Mouse (Mus musculus) liver, postnatal 0 days (tissue): ENCODE results near the gene Hoxc12. TPM values are rescaled to one million over a fixed set of nuclear protein-coding genes. Genes with fewer than 3 reads are reported as not detected.

ENCODE experiments used
- ATAC-seq: fragments of 200-750 bp; cut with Nextera tagmentation; 2 replicates; pipeline ENCODE4 v1.8.0; 2017; ENCODE audit warnings: mild to moderate bottlenecking, moderate library complexity
- DNase-seq: peaks from one replicate; pipeline ENCODE4 v3.0.0-alpha.2; 2016
- H3K27ac ChIP-seq: fragments of 300-500 bp; sonication (generic); 2 replicates; pipeline ENCODE4 v1.5.1; 2014; ENCODE audit warnings: antibody characterized with exemption, moderate library complexity, mild to moderate bottlenecking, low read depth
- H3K27me3 ChIP-seq: fragments of 300-500 bp; sonication (generic); 2 replicates; pipeline ENCODE4 v1.6.1; 2014; ENCODE audit warnings: low read length, control low read depth, mixed read lengths; ENCODE audit not compliant: insufficient read depth
- H3K36me3 ChIP-seq: fragments of 300-500 bp; sonication (generic); replicated peaks from 2 replicates; pipeline ENCODE4 v1.6.1; 2014; ENCODE audit warnings: mild to moderate bottlenecking, control low read depth, low read length, moderate library complexity, mixed read lengths; ENCODE audit not compliant: insufficient read depth
- H3K4me1 ChIP-seq: fragments of 300-500 bp; sonication (generic); 2 replicates; pipeline ENCODE4 v1.6.1; 2014; ENCODE audit warnings: antibody characterized with exemption, mild to moderate bottlenecking, control low read depth; ENCODE audit not compliant: insufficient read depth
- H3K4me2 ChIP-seq: fragments of 300-500 bp; sonication (generic); 2 replicates; pipeline ENCODE4 v1.6.1; 2014; ENCODE audit warnings: low read depth, mild to moderate bottlenecking, low read length, moderate library complexity, mixed read lengths
- H3K4me3 ChIP-seq: fragments of 300-500 bp; sonication (generic); 2 replicates; pipeline ENCODE4 v1.5.1; 2014; ENCODE audit warnings: low read depth, low read length
- H3K9ac ChIP-seq: fragments of 300-500 bp; sonication (generic); replicated peaks from 2 replicates; pipeline ENCODE4 v1.6.1; 2014; ENCODE audit warnings: mild to moderate bottlenecking, moderate library complexity
- H3K9me3 ChIP-seq: fragments of 300-500 bp; sonication (generic); 2 replicates; pipeline ENCODE4 v1.6.1; 2016; ENCODE audit warnings: mild to moderate bottlenecking, control low read depth, low read length, mixed read lengths
- CTCF ChIP-seq: sonication (generic); IDR thresholded peaks from 2 replicates; pipeline ENCODE4 v1.5.1; 2016; ENCODE audit warnings: antibody characterized with exemption, low read depth
- EP300 ChIP-seq: IDR thresholded peaks from 2 replicates; pipeline ENCODE4 v1.6.1; 2016; ENCODE audit warnings: antibody characterized with exemption, low read depth, mild to moderate bottlenecking
- WGBS: fragments of 180-500 bp; shearing (Covaris S2); extraction: QIAGEN DNeasy Blood & Tissue Kit; methylation state at CpG from one replicate; pipeline ENCODE4 v1.1.7; 2014; ENCODE audit not compliant: insufficient replicate concordance; 5-methylcytosine and 5-hydroxymethylcytosine counted together
- polyA plus RNA-seq: library from polyadenylated mRNA; unstranded; fragments of >200 nt; fragmentation: Nextera tagmentation; extraction: Ambion mirVana; gene quantifications from 2 replicates; pipeline ENCODE4 v1.2.1, GENCODE M21; 2015

Hoxc12 gene
- polyA plus RNA-seq, 1 experiment from 2014 or later: not detected

DNA sequence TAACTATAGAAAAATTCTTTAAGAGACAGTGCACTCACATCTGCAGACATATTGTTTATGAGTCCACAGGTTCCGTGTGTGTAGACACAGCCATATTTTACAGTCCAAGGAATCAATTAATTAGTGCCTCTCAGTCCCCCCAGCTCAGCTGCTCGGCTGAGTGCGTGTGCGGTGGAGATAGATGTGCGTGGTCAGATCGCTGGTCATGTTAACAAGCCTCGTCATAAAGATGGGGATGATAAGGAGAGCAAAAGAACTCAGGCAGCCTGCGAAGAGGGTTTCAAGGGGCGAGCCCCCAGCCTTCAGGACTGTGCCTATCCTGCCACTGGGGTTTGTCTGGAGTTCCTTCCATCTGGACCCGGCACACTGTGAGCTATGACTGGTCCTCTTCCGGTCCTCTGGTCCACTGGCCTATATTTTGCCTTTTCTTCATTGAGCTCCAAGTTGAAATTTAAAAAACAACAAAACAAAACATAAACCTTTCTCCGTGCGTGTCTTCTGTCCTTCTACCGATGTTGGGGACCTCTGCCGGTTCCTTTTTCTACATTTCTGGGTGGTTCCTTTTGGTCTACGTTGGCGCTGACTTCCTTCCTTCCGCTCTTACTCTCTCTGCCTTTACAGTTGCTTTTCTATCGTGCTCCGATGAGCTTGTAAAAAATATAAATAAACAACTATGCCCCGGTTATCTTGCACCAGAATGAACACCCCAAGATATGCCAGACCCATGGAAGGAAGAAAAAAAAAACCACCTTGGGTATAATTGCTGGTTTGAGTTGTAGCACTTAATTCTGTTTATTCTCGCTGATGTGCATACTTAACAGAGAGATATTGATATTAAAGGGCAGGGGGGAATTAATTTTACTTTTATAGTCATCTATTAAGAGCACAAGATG lies 8.9 kb downstream of the Hoxc12 start:
- Histone ChIP-seq H3K9me3 (no peaks in the 10 kb centered on the region), H3K27me3 (peaks cover 98% of the 10 kb centered on the region), H3K4me1 (no peaks in the 10 kb centered on the region), H3K4me2 (no peak overlapping the region), H3K36me3 (no peaks in the 10 kb centered on the region), H3K9ac (no peak overlapping the region), H3K27ac (no peak overlapping the region), H3K4me3 (no peak overlapping the region)
- 11% methylated on average over 22 of the region's 22 CpGs for WGBS
- DNase-seq (no peak), ATAC-seq (no peak)
- no peak for TF ChIP-seq CTCF
- no peak for TF ChIP-seq EP300

DNA sequence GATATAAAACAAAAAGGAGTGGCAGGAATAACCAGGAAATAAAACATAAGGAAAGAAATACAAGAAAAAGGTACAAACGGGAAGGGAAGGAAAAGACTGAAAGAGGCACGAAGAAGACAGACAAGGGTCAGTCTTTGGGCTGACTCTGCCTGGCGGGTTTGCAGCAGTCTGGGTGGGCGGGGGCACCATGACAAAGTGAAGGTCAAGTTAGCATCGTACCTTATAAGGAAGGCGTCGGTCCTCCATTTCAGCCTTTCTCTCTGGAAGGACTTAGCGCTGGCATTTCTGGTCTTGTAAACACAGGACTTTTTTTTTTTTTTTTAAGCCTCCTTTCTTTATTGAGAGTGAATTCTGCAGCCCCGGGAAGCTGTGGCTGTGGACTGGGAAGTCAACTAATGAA lies 10.7 kb downstream of the Hoxc12 start:
- H3K36me3 ChIP-seq: no peaks in the 10 kb centered on the region
- H3K9ac ChIP-seq: no peak overlapping the region
- H3K4me3 ChIP-seq: no peak overlapping the region
- TF ChIP-seq EP300: no peak
- no peak for TF ChIP-seq CTCF
- peaks cover 98% of the 10 kb centered on the region for H3K27me3 ChIP-seq
- DNase-seq: no peak
- no peak overlapping the region for H3K27ac ChIP-seq
- H3K4me1 ChIP-seq: no peaks in the 10 kb centered on the region
- H3K4me2 ChIP-seq: no peak overlapping the region
- 2% methylated on average over 9 of the region's 9 CpGs for WGBS
- no peaks in the 10 kb centered on the region for H3K9me3 ChIP-seq
- ATAC-seq: no peak

GRCm38 (mm10) chr15:102948842-102949241 lies 12.3 kb downstream of the Hoxc12 start:
- peaks cover 98% of the 10 kb centered on the region for H3K27me3 ChIP-seq
- H3K4me1 ChIP-seq: no peaks in the 10 kb centered on the region
- H3K4me2 ChIP-seq: no peak overlapping the region
- 10% methylated on average over 2 of the region's 2 CpGs for WGBS
- TF ChIP-seq CTCF (no peak), EP300 (no peak)
- ATAC-seq (no peak), DNase-seq (no peak)
- no peak overlapping the region for H3K4me3 ChIP-seq
- no peak overlapping the region for H3K27ac ChIP-seq
- H3K9me3 ChIP-seq: no peaks in the 10 kb centered on the region
- no peak overlapping the region for H3K9ac ChIP-seq
- H3K36me3 ChIP-seq: no peaks in the 10 kb centered on the region

- H3K9me3 ChIP-seq: no peaks in the 10 kb centered on the region
- ATAC-seq: no peak
- no peak overlapping the region for H3K4me2 ChIP-seq
- no peaks in the 10 kb centered on the region for H3K36me3 ChIP-seq
- WGBS: 3% methylated on average over 20 of the region's 20 CpGs
- H3K4me1 ChIP-seq: no peaks in the 10 kb centered on the region
- peaks cover 98% of the 10 kb centered on the region for H3K27me3 ChIP-seq
- DNase-seq: no peak
- TF ChIP-seq CTCF: no peak
- no peak for TF ChIP-seq EP300
- no peak overlapping the region for H3K9ac ChIP-seq
- no peak overlapping the region for H3K4me3 ChIP-seq
- no peak overlapping the region for H3K27ac ChIP-seq
These were observed 13.1 kb downstream of the Hoxc12 start for GRCm38 (mm10) chr15:102949696-102950095.

DNA sequence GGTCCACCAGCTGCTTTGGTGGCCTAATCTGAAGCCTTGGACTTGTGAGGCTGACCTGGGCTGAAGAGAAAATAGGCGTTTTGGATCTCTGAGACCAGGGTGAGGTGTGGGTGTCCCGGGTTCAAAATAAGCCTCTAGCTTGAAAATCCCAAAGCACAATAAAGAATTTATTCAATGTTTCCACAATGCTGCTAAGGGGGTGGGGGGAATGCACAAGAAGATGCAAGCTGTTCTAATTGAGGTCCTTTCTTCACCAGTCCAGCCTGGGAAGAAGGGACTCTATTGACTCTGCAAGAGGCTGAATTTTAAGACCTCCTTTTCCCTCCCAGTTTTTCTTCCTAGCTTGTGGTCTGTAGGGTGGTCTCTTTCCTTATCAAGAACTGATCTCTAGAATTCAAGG lies 14.3 kb downstream of the Hoxc12 start:
- ATAC-seq: no peak
- no peak overlapping the region for H3K4me3 ChIP-seq
- no peak overlapping the region for H3K4me2 ChIP-seq
- no peaks in the 10 kb centered on the region for H3K9me3 ChIP-seq
- no peak for DNase-seq
- TF ChIP-seq CTCF: no peak
- no peak for TF ChIP-seq EP300
- 22% methylated on average over 2 of the region's 2 CpGs for WGBS
- peaks cover 98% of the 10 kb centered on the region for H3K27me3 ChIP-seq
- H3K9ac ChIP-seq: no peak overlapping the region
- H3K4me1 ChIP-seq: no peaks in the 10 kb centered on the region
- H3K27ac ChIP-seq: no peak overlapping the region
- H3K36me3 ChIP-seq: no peaks in the 10 kb centered on the region

DNA sequence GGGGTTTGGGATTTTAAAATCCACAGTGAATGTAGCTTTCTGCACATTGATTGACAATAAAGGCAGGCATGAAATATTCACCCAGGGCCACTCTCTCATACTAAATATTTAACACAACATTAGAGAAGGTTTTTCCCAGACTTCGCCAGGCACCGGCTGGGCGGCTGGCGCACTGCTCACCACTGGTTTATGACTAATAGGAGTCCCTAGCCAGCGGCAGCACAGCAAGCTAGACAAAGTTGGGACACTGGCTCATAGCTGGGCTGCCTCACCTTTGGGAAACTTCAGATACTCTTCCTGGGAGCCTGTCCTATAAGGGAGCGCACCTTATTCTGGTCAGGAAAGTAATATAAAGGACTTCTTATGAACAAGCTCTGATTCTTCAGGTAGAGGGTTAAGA lies 17.0 kb downstream of the Hoxc12 start:
- H3K4me3 ChIP-seq: no peak overlapping the region
- no peaks in the 10 kb centered on the region for H3K9me3 ChIP-seq
- no peaks in the 10 kb centered on the region for H3K36me3 ChIP-seq
- H3K27ac ChIP-seq: no peak overlapping the region
- no peaks in the 10 kb centered on the region for H3K4me1 ChIP-seq
- no peak for TF ChIP-seq CTCF
- TF ChIP-seq EP300: no peak
- H3K4me2 ChIP-seq: no peak overlapping the region
- DNase-seq (no peak), ATAC-seq (no peak)
- peaks cover 98% of the 10 kb centered on the region for H3K27me3 ChIP-seq
- H3K9ac ChIP-seq: no peak overlapping the region
- 7% methylated on average over 6 of the region's 6 CpGs for WGBS
